Mouse (Mus musculus) heart, embryonic 16.5 days (tissue): ENCODE measurements around the gene Epb41l2. TPM values are rescaled to one million over a fixed set of nuclear protein-coding genes. Genes with fewer than 3 reads are reported as not detected.

Experiments used
- ATAC-seq: fragments of 200-750 bp; cut with Nextera tagmentation; replicated peaks from 2 replicates; pipeline ENCODE4 v1.8.0; 2017; ENCODE audit warnings: moderate number of reproducible peaks; ENCODE audit not compliant: insufficient read depth, low FRiP score; ENCODE audit errors: extremely low read depth
- H3K27ac ChIP-seq: fragments of 300-500 bp; sonication (generic); 2 replicates; pipeline ENCODE4 v1.5.1; 2014; ENCODE audit warnings: mild to moderate bottlenecking, low read length, control low read depth, moderate library complexity
- H3K27me3 ChIP-seq: fragments of 300-500 bp; sonication (generic); 2 replicates; pipeline ENCODE4 v1.6.1; 2014; ENCODE audit warnings: low read length, mixed read lengths; ENCODE audit not compliant: control insufficient read depth, insufficient read depth
- H3K36me3 ChIP-seq: fragments of 300-500 bp; sonication (generic); 2 replicates; pipeline ENCODE4 v1.6.1; 2014; ENCODE audit not compliant: control insufficient read depth, insufficient read depth
- H3K4me1 ChIP-seq: fragments of 300-500 bp; sonication (generic); 2 replicates; pipeline ENCODE4 v1.6.1; 2014; ENCODE audit warnings: low read length, mixed read lengths; ENCODE audit not compliant: control insufficient read depth, insufficient read depth
- H3K4me2 ChIP-seq: fragments of 300-500 bp; sonication (generic); 2 replicates; pipeline ENCODE4 v1.6.1; 2014; ENCODE audit warnings: low read depth, mild to moderate bottlenecking, control low read depth, low read length
- H3K4me3 ChIP-seq: fragments of 300-500 bp; sonication (generic); 2 replicates; pipeline ENCODE4 v1.5.1; 2014; ENCODE audit warnings: mild to moderate bottlenecking, control low read depth, low read length
- H3K9ac ChIP-seq: fragments of 300-500 bp; sonication (generic); 2 replicates; pipeline ENCODE4 v1.6.1; 2014; ENCODE audit warnings: low read length, control low read depth
- H3K9me3 ChIP-seq: fragments of 300-500 bp; sonication (generic); replicated peaks from 2 replicates; pipeline ENCODE4 v1.6.1; 2016; ENCODE audit warnings: low read length; ENCODE audit not compliant: control insufficient read depth
- WGBS: fragments of 180-500 bp; shearing (Covaris S2); extraction: QIAGEN DNeasy Blood & Tissue Kit; methylation state at CpG from one replicate; pipeline ENCODE4 v1.1.7; 2014; 5-methylcytosine and 5-hydroxymethylcytosine counted together
- polyA plus RNA-seq: library from polyadenylated mRNA; unstranded; fragments of >200 nt; fragmentation: Nextera tagmentation; extraction: Ambion mirVana; gene quantifications from 2 replicates; pipeline ENCODE4 v1.2.1, GENCODE M21; 2015

Gene Epb41l2
- polyA plus RNA-seq, 1 experiment from 2014 or later = 49.8 TPM

- no peak overlapping the region for H3K27ac ChIP-seq
- H3K4me3 ChIP-seq = no peak overlapping the region
- no peak overlapping the region for H3K9ac ChIP-seq
- ATAC-seq = no peak
- H3K4me2 ChIP-seq = no peak overlapping the region
- H3K9me3 ChIP-seq = no peaks in the 10 kb centered on the region
- 0 out of 2 replicates have a peak, but pooled peaks cover 2% of the 10 kb centered on the region for H3K4me1 ChIP-seq
- WGBS = 76% methylated on average over 5 of the region's 5 CpGs
- no peaks in the 10 kb centered on the region for H3K36me3 ChIP-seq
- H3K27me3 ChIP-seq = no peaks in the 10 kb centered on the region
These were observed 57.1 kb downstream of the Epb41l2 start for GRCm38 (mm10) chr10:25416696-25417095.

- H3K9me3 ChIP-seq = no peaks in the 10 kb centered on the region
- peak overlapping the region; percentile 81 for H3K27ac ChIP-seq
- WGBS = 10% methylated on average over 1 of the region's 1 CpGs
- ATAC-seq = 0 out of 2 replicates have a peak, but pooled peaks have one; percentile 25
- H3K9ac ChIP-seq = no peak overlapping the region
- H3K4me1 ChIP-seq = peaks cover 43% of the 10 kb centered on the region
- no peak overlapping the region for H3K4me3 ChIP-seq
- no peaks in the 10 kb centered on the region for H3K27me3 ChIP-seq
- no peak overlapping the region; the same call in 1 of the 2 replicates for H3K4me2 ChIP-seq
- no peaks in the 10 kb centered on the region for H3K36me3 ChIP-seq
These were observed 66.5 kb downstream of the Epb41l2 start for GRCm38 (mm10) chr10:25426058-25426457.

DNA sequence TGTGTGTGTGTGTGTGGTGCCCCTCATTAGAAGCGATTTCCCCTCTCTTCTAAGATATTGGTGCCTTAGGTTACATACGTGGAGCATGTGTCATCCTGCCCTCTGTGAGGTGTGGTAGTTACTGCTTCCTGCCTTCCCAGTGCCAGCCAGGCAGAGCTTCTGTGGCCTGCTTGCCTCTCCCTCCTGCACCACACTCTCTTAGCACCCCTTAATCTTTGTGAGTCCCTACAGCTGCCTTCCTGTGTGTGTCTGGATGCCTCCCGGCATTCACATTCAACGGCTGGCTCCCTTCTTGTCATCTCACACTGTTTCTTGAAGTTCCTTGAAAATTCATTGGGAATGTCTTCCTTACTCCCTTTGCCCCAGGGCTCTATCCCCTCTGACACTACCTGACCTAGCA, 67.2 kb downstream of the Epb41l2 start:
- H3K27me3 ChIP-seq = no peaks in the 10 kb centered on the region

DNA sequence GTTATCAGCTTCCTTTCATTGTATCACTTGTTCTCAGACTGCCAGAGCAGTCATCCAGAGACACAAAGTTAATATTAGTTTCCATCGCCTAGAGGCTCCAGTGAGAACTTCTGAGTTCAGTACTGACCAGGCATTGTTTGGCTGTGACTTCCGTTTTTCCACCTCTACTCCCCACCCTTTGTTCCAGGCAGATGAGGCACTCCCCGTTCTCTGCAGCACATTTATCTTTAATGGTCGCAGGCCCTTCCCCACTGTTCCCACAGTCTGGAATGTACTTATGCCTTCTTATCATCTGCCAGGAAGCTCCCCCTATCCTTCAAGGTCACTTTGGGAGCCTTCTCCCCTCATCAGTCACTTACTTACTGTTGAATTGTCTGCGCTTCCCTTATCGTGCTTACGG, 67.9 kb downstream of the Epb41l2 start:
- 8% methylated on average over 7 of the region's 7 CpGs for WGBS
- no peaks in the 10 kb centered on the region for H3K9me3 ChIP-seq
- H3K27ac ChIP-seq = peak overlapping the region; percentile 81
- H3K4me3 ChIP-seq = 0 out of 2 replicates have a peak overlapping the region, but pooled peaks have one; percentile 10
- no peaks in the 10 kb centered on the region for H3K27me3 ChIP-seq
- no peaks in the 10 kb centered on the region for H3K36me3 ChIP-seq
- peak overlapping the region; percentile 53 for H3K4me2 ChIP-seq
- peak overlapping the region; percentile 52 for H3K9ac ChIP-seq
- H3K4me1 ChIP-seq = peaks cover 54% of the 10 kb centered on the region
- peak; percentile 68 for ATAC-seq

More for the DNA sequence above, 67.2 kb downstream of the Epb41l2 start:
- ATAC-seq = no peak
- H3K36me3 ChIP-seq = no peaks in the 10 kb centered on the region
- 27% methylated on average over 4 of the region's 4 CpGs for WGBS
- no peak overlapping the region; the same call in none of the 2 replicates for H3K4me2 ChIP-seq
- H3K27ac ChIP-seq = peak overlapping the region; percentile 81
- peak overlapping the region; percentile 34 for H3K9ac ChIP-seq
- no peaks in the 10 kb centered on the region for H3K9me3 ChIP-seq
- no peak overlapping the region for H3K4me3 ChIP-seq
- peaks cover 47% of the 10 kb centered on the region for H3K4me1 ChIP-seq

- H3K4me2 ChIP-seq = no peak overlapping the region
- H3K9ac ChIP-seq = no peak overlapping the region
- no peak for ATAC-seq
- H3K36me3 ChIP-seq = no peaks in the 10 kb centered on the region
- H3K27ac ChIP-seq = no peak overlapping the region
- H3K4me1 ChIP-seq = peaks cover 63% of the 10 kb centered on the region
- no peaks in the 10 kb centered on the region for H3K9me3 ChIP-seq
- 92% methylated on average over 5 of the region's 5 CpGs for WGBS
- H3K27me3 ChIP-seq = no peaks in the 10 kb centered on the region
- no peak overlapping the region for H3K4me3 ChIP-seq
These were observed 69.1 kb downstream of the Epb41l2 start for GRCm38 (mm10) chr10:25428658-25429057.

DNA sequence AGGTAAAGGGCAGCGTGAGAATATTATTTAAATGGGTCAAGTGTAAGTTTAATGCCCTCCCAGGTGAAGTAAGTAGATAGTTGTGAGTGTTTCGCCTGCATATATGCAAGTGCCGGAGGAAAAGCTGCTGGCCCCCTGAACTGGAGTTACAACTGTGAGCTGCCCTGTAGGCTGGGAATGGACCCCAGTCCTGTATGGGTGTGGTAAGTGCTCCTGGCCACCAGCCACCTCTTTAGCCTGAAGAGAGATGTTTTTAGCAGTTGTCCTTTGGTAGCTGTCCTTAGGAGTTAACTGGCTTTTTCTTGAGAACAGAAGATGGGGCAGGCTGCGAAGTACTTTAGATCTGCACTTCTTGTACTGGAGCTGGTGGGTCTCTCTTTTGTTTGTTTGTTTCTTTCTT, 69.7 kb downstream of the Epb41l2 start:
- no peak for ATAC-seq
- H3K4me2 ChIP-seq = no peak overlapping the region

GRCm38 (mm10) chr10:25430862-25431261, 71.3 kb downstream of the Epb41l2 start:
- Histone ChIP-seq H3K9ac (no peak overlapping the region), H3K36me3 (no peaks in the 10 kb centered on the region), H3K4me1 (peaks cover 76% of the 10 kb centered on the region), H3K4me3 (no peak overlapping the region), H3K4me2 (peak overlapping the region; percentile 22; the same call in 1 of the 2 replicates), H3K27me3 (no peaks in the 10 kb centered on the region), H3K27ac (peak overlapping the region; percentile 46), H3K9me3 (no peaks in the 10 kb centered on the region)
- WGBS = 12% methylated on average over 6 of the region's 6 CpGs
- no peak; the same call in 1 of the 2 replicates for ATAC-seq

More for the DNA sequence above, 69.7 kb downstream of the Epb41l2 start:
- Histone ChIP-seq H3K4me3 (no peak overlapping the region), H3K27ac (no peak overlapping the region; the same call in 1 of the 2 replicates), H3K27me3 (no peaks in the 10 kb centered on the region), H3K4me1 (peaks cover 67% of the 10 kb centered on the region), H3K9me3 (no peaks in the 10 kb centered on the region), H3K36me3 (no peaks in the 10 kb centered on the region), H3K9ac (0 out of 2 replicates have a peak overlapping the region, but pooled peaks have one; percentile 5)
- WGBS = 73% methylated on average over 4 of the region's 4 CpGs

DNA sequence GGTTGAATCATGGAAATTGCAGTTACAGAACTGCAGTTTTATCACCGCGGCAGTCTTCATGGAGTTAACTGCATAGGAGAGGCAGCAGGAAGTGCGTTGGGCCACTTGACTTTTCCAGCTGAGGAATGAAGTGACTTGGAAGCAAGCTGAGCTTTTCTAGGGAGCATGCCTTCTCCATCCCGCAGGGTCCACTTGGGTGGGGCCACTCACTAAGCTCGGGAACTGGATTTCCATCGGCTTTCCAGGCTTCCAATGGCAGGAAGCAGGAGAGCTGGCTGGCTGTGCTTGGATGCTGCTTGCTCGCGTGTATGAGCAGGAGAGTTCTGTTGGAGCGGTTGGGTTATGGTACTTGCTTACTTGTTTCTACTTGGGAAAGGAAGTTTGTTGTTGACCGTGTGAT, 72.8 kb downstream of the Epb41l2 start:
- H3K4me3 ChIP-seq = peak overlapping the region; percentile 46
- H3K4me1 ChIP-seq = peaks cover 61% of the 10 kb centered on the region
- no peaks in the 10 kb centered on the region for H3K27me3 ChIP-seq
- WGBS = 12% methylated on average over 10 of the region's 10 CpGs
- no peaks in the 10 kb centered on the region for H3K9me3 ChIP-seq
- peak overlapping the region; percentile 64 for H3K4me2 ChIP-seq
- peak; percentile 24; the same call in 1 of the 2 replicates for ATAC-seq
- H3K9ac ChIP-seq = peak overlapping the region; percentile 57
- peak overlapping the region; percentile 82 for H3K27ac ChIP-seq
- no peaks in the 10 kb centered on the region for H3K36me3 ChIP-seq

DNA sequence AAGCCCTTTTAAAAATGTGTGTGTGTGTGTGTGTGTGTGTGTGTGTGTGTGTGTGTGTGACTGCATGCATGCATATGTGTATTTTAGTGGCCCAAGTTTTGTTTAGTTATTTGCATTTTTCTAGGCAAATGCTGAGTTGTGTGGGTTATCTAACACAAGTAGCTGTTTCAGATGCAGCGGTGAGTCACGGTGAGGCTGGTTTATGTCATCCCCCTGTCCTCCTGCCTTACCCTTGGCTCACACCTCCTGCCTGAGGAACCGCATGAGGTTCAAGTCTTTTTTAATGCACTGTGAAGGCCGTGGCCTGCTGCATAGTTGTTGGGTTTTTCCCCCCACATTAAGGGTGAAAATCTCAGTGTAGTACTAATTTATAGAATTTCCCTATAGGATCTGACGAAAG, 73.3 kb downstream of the Epb41l2 start:
- WGBS = 26% methylated on average over 5 of the region's 5 CpGs
- ATAC-seq = no peak
- peak overlapping the region; percentile 82 for H3K27ac ChIP-seq
- H3K4me2 ChIP-seq = peak overlapping the region; percentile 64
- H3K4me1 ChIP-seq = peaks cover 56% of the 10 kb centered on the region
- no peaks in the 10 kb centered on the region for H3K36me3 ChIP-seq
- peak overlapping the region; percentile 46 for H3K4me3 ChIP-seq
- no peaks in the 10 kb centered on the region for H3K27me3 ChIP-seq
- H3K9me3 ChIP-seq = no peaks in the 10 kb centered on the region
- H3K9ac ChIP-seq = peak overlapping the region; percentile 57
